ENCODE assay signal across 21 mouse cellular contexts in genomic region chr12:36917576-36918106, GRCm38 (mm10).
DNase-seq lines count a peak whose midpoint lies in the region; ATAC-seq and TF ChIP-seq lines count a peak whose summit lies in the region.
"Had no signal": no experiment of that assay in that cellular context is flagged by ENCODE, and none has a peak within 500 bp of the region (broad histone marks: within the 10 kb centered on the region; RNA-seq: fewer than 3 reads in every experiment).

No protein-coding gene starts in this region.

- TF ChIP-seq POLR2A in brain, embryonic 14.5 days (IDR thresholded peaks at IDR 0.05; ENCODE audit: borderline replicate concordance, extremely low read depth, insufficient read depth, insufficient read length, poor library complexity, severe bottlenecking): no peak

- 0 out of 2 replicates have a peak, but pooled peaks have one; percentile 24 for ATAC-seq in hindbrain, embryonic 13.5 days (ENCODE audit: low FRiP score)
- ATAC-seq in forebrain, embryonic 14.5 days: no peak
- ATAC-seq: intestine, embryonic 16.5 days; liver, postnatal 0 days had no signal

- H3K27ac ChIP-seq in heart, embryonic 10.5 days: no peak overlapping the region
- H3K27ac ChIP-seq in hindbrain, embryonic 13.5 days: no peak overlapping the region
- H3K27ac ChIP-seq in hindbrain, embryonic 10.5 days: no peak overlapping the region
- no peak overlapping the region for H3K27ac ChIP-seq in forebrain, embryonic 14.5 days (ENCODE audit: low read depth, low read length)
- H3K27ac ChIP-seq: embryonic facial prominence, embryonic 15.5 days; limb, embryonic 10.5 days; stomach, embryonic 15.5 days had no signal

- no peaks in the 10 kb centered on the region for H3K9me3 ChIP-seq in heart, embryonic 10.5 days
- H3K9me3 ChIP-seq in hindbrain, embryonic 13.5 days: no peaks in the 10 kb centered on the region
- H3K9me3 ChIP-seq in hindbrain, embryonic 10.5 days: no peaks in the 10 kb centered on the region
- no peaks in the 10 kb centered on the region for H3K9me3 ChIP-seq in forebrain, embryonic 14.5 days (replicated peaks; ENCODE audit: control insufficient read depth, low read length)
- H3K9me3 ChIP-seq: embryonic facial prominence, embryonic 15.5 days; limb, embryonic 10.5 days; stomach, embryonic 15.5 days had no signal

- no peak for TF ChIP-seq CTCF in brain, embryonic 14.5 days (IDR thresholded peaks at IDR 0.05; ENCODE audit: borderline replicate concordance, extremely low read depth, insufficient read depth, insufficient read length)

- H3K36me3 ChIP-seq in heart, embryonic 10.5 days: no peaks in the 10 kb centered on the region
- no peaks in the 10 kb centered on the region for H3K36me3 ChIP-seq in hindbrain, embryonic 13.5 days
- no peaks in the 10 kb centered on the region for H3K36me3 ChIP-seq in hindbrain, embryonic 10.5 days
- H3K36me3 ChIP-seq in forebrain, embryonic 14.5 days (ENCODE audit: control insufficient read depth, insufficient read depth, low read length): no peaks in the 10 kb centered on the region
- H3K36me3 ChIP-seq: embryonic facial prominence, embryonic 15.5 days; limb, embryonic 10.5 days; stomach, embryonic 15.5 days had no signal

- H3K4me1 ChIP-seq in heart, embryonic 10.5 days: no peaks in the 10 kb centered on the region; the same call in 1 of the 2 replicates
- peaks cover 8% of the 10 kb centered on the region; the same call in 1 of the 2 replicates for H3K4me1 ChIP-seq in hindbrain, embryonic 13.5 days (replicated peaks)
- H3K4me1 ChIP-seq in hindbrain, embryonic 10.5 days (replicated peaks): peaks cover 23% of the 10 kb centered on the region; the same call in 1 of the 2 replicates
- no peaks in the 10 kb centered on the region for H3K4me1 ChIP-seq in forebrain, embryonic 14.5 days (ENCODE audit: control insufficient read depth, insufficient read depth, low read length)
- H3K4me1 ChIP-seq: embryonic facial prominence, embryonic 15.5 days; stomach, embryonic 15.5 days had no signal

- DNase-seq in heart, adult 18-20 months: peak; percentile 11 to 45
- no peak for DNase-seq in heart, embryonic 10.5 days (ENCODE audit: low spot score)
- DNase-seq in hindbrain, embryonic 10.5 days (ENCODE audit: low spot score): no peak
- peak; percentile 14 for DNase-seq in brain, embryonic 14.5 days (ENCODE audit: low read depth)
- peak; percentile 25 for DNase-seq in embryo, embryonic 11 days
- DNase-seq in forebrain, embryonic 14.5 days (ENCODE audit: low spot score): no peak
- DNase-seq: adrenal gland, postnatal 25 days; B cell, adult 2 months; cerebellum, adult 2 months; forebrain, postnatal 0 days; kidney, postnatal 36 days; layer of hippocampus, adult 9-11 months; liver, postnatal 0 days; lung, postnatal 10 days; right cerebral cortex, postnatal 25 days; thymus, adult 2 months had no signal

- H3K4me2 ChIP-seq in hindbrain, embryonic 13.5 days: no peak overlapping the region
- H3K4me2 ChIP-seq in forebrain, embryonic 14.5 days (ENCODE audit: low read length): no peak overlapping the region
- H3K4me2 ChIP-seq: embryonic facial prominence, embryonic 15.5 days; stomach, embryonic 15.5 days had no signal

- H3K27me3 ChIP-seq in heart, embryonic 10.5 days (ENCODE audit: insufficient read depth, poor library complexity, severe bottlenecking): no peaks in the 10 kb centered on the region
- no peaks in the 10 kb centered on the region for H3K27me3 ChIP-seq in hindbrain, embryonic 13.5 days
- no peaks in the 10 kb centered on the region for H3K27me3 ChIP-seq in hindbrain, embryonic 10.5 days (ENCODE audit: insufficient read depth, poor library complexity, severe bottlenecking)
- no peaks in the 10 kb centered on the region for H3K27me3 ChIP-seq in forebrain, embryonic 14.5 days (replicated peaks; ENCODE audit: control insufficient read depth, insufficient read depth, low read length)
- H3K27me3 ChIP-seq: embryonic facial prominence, embryonic 15.5 days; stomach, embryonic 15.5 days had no signal

- H3K9ac ChIP-seq in hindbrain, embryonic 13.5 days: no peak overlapping the region
- no peak overlapping the region for H3K9ac ChIP-seq in forebrain, embryonic 14.5 days (ENCODE audit: low read length)
- H3K9ac ChIP-seq: embryonic facial prominence, embryonic 15.5 days; forebrain, postnatal 0 days; liver, postnatal 0 days; stomach, embryonic 15.5 days had no signal

- no peak overlapping the region for H3K4me3 ChIP-seq in heart, embryonic 10.5 days
- H3K4me3 ChIP-seq in hindbrain, embryonic 13.5 days: no peak overlapping the region
- H3K4me3 ChIP-seq in hindbrain, embryonic 10.5 days: no peak overlapping the region
- H3K4me3 ChIP-seq in forebrain, embryonic 14.5 days (ENCODE audit: low read depth, low read length): no peak overlapping the region
- H3K4me3 ChIP-seq: embryonic facial prominence, embryonic 15.5 days; limb, embryonic 10.5 days; stomach, embryonic 15.5 days had no signal

- 52% methylated on average over 1 of the region's 1 CpGs for WGBS in heart, embryonic 10.5 days
- WGBS in hindbrain, embryonic 13.5 days: 33% methylated on average over 1 of the region's 1 CpGs
- 44% methylated on average over 1 of the region's 1 CpGs for WGBS in hindbrain, embryonic 10.5 days
- 39% methylated on average over 1 of the region's 1 CpGs for WGBS in forebrain, embryonic 14.5 days

Comparison
In these comparisons a context has a peak if more than half of its experiments do, and no peak if none do; other contexts are left out.
1. DNase-seq: peak in heart, adult 18-20 months (2 of 2), brain, embryonic 14.5 days (single experiment) and embryo, embryonic 11 days (single experiment); none in heart, embryonic 10.5 days (single experiment), hindbrain, embryonic 10.5 days (single experiment) and forebrain, embryonic 14.5 days (single experiment).